Mouse (Mus musculus) frontal cortex, adult 2 months (tissue): ENCODE data around the gene Pde8a. TPM values are rescaled to one million over a fixed set of nuclear protein-coding genes. Genes with fewer than 3 reads are reported as not detected.

Experiments
- DNase-seq, 2 experiments: peaks; one replicate each; pipeline ENCODE4 v3.0.0; 2022; ENCODE audit warnings: low spot score in 1 of 2; ENCODE audit errors: extremely low spot score in 1 of 2
- polyA plus RNA-seq: library from polyadenylated mRNA; depleted of rRNA; stranded (reverse); fragments of >200 nt; gene quantifications from 2 replicates; pipeline ENCODE4 v1.2.3, GENCODE M21; 2012

Pde8a gene
- polyA plus RNA-seq, 1 experiment: 9.5 TPM

DNA sequence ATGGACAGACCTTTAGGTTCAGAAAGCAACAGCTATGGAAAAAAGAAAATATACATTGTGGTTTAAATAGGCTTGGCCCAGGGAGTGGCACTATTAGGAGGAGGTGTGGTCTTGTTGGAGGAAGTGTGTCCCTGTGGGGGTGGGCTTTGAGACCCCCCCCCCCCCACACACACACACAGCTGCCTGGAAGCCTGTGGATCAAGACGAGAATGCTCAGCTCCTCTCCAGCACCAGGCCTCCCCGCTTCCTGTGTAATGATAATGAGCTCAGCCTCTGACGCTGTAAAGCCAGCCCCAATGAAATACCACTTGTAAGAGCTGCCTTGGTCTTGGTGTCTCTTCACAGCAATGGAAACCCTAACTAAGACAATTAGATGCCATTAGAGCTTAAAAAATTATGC, 117.4 kb downstream of the Pde8a start:
- no peak for DNase-seq

DNA sequence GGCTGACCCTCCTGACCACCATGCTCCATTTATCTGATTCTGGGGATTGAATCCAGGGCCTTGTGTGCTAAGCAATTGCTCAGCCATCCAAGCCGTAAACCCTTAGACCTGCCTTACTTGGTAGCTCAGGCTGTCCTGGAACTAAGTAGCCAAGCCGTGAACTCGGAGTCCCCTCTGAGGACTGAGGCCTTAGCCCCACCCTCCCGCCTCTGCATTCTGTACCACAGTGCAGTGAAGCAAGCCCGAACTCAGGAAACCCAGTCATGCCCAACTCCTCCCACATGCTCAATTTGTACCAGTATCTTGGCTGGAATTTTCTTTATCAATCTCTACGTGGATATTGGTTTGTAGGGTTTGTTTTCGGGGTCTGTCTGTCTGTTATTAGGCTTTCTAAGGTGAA, 118.5 kb downstream of the Pde8a start:
- DNase-seq: no peak

DNA sequence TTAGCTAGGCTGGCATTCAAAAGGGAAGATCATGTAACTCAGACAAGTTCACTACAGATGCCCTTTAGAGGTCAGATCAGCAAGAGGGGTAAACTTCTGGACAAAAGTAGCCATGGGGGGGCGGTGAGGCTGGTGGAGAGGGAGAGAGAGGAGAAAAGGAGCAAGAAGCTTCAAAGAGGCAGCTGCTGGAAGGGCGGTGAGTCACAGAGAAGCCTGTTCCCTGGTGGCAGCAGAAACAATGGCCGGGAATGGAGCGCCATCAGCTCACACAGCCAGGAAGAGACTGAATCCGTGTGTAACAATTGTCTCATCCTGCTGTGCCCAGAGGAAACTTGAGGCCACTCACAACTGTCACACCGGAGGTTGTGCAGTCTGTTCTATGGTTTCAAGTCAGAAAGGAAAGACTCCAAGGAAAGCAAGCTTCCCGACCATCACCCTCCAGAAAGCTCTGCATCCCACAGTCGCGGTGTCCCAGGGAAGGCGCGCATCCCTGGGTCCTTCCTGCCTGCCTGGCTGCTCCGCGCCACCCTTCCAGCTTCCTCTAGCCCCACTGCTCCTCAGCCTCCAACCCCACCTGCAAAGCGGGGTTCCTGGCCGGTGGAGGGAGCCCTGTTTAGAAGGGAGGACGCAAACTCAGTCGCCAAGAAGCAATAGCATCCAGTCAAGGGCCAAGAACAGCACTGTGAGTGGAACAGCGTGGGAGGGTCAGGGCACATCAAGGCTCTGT, 122.5 kb downstream of the Pde8a start:
- DNase-seq: peak in 1 of 2 experiments; percentile 40

DNA sequence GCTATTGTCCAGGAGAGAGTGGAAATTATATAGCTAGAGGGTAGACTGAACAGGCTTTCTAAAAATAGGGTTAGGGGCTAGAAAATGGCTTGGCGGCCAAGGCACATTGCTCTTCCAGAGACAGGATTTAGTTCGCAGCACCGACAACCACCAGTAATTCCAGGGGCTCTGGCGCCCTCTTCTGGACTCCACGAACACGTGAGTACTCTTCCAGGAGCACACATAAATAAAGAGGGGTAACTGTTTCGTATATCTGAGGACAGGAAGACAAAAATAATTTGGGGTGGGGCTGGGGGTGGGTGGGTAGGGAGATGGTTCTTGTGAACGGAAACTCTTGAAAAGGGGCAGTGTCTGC, 123.0 kb downstream of the Pde8a start:
- DNase-seq: peak in 1 of 2 experiments; percentile 56

GRCm38 (mm10) chr7:81337785-81338521, 124.6 kb downstream of the Pde8a start:
- DNase-seq: no peak

GRCm38 (mm10) chr7:81338522-81338873, 125.1 kb downstream of the Pde8a start:
- no peak for DNase-seq

DNA sequence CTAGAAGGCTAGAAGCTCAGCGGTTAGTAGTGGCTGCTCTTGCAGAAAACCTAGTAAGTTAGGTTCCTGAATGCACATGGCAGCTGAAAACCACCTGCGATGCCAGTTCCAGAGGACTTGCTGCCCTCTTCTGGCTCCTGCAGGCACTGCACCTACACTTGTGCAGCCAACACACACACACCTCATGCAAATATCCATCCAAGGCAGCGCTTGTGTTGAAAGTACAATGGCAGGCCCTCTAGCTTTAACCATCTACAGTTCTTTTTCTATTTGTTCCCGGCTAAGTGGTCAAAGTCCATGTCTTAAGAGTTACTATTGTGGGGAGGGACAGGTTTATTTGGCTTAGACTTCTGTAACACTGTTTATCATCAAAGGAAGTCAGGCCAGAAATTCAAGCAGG, 126.4 kb downstream of the Pde8a start:
- DNase-seq: peak in 1 of 2 experiments; percentile 46

GRCm38 (mm10) chr7:81341563-81341962, 128.2 kb downstream of the Pde8a start:
- DNase-seq: peak in 1 of 2 experiments; percentile 65

DNA sequence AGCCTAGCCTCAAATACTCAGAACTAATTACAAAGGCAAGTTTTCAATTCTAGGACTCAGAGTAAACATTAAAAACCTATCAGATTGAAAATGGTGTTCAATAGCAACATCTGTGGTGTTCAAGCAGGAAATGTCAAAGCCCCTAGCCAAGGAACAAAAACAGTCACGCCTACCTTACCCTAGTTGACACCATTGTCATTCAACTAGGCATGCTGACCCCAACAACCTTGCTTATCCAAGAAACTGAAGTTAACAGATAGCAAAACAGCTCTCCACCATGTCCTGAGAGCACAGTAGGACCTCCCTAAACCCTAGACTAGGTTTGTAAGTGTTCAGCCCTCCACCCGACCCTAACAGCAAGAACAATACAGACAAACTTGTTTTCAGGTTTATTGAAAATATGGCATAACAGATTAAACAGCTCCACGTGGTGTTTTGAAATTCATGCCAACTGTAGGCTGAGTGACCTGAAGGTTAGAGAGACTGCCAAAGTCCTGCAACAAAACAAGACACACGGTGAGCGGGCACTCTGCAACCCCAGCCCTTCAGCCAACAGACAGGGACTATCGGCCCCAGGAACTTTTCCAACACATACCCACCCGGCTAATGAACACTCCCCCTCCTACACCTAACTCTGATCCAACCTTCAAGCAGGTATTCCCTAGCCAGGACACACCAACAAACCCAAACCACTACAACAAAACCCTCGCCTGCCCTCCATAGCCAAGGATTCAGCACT, 129.1 kb downstream of the Pde8a start:
- no peak for DNase-seq

- peak in 1 of 2 experiments; percentile 9 for DNase-seq
Observed at GRCm38 (mm10) chr7:81343316-81343715, 129.9 kb downstream of the Pde8a start.

- peak in 1 of 2 experiments; percentile 16 for DNase-seq
Observed at GRCm38 (mm10) chr7:81343831-81344230, 130.4 kb downstream of the Pde8a start.

DNA sequence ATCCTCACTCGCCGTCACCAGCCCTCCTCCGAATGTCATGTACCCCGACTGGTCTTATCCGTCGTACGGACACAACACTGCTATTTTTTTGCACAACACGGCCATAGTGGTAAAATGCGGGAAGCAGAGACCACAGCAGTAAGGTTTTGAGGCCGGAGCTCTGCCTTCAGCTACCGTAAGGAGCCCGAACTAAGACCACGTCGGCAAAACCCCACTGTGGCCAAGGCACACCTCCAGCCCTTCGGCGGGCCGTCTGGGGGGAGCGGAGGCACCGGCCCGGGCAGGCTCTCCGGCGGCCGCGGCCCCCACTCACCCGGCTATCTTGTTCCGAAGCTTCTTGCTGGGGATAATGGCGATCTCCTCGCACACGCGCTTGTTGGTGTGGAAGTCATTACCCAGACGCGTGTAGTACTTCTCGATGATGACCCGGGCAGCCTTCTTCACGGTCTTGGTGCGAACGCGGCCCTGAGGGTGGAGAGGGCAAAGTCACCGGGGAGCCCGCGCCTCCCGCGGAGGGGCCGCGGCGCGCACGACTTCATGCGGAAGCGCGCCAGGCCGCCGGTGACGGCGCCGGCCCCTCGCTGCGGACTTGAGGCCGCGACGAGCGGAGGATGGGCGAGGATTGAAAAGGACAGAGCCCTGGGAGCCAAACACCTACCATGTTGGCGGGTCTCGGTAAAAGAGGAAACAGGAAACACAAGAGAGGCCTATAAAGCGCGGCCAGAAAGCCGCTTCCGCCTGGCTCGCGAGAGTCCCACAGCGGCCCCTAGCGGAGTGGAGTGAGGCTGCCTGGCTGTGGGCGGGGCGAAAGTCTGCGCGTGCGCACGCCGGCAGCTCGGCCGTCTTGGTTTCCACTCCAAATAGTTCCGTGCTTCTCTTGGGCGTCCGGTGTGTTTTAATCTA, 131.4 kb downstream of the Pde8a start, which contains the start of gene Rps17:
Gene Rps17 (minus strand): TSS at position 711 of the 903 bp plus-strand sequence.
- peak; percentile 87 to 98 for DNase-seq

DNA sequence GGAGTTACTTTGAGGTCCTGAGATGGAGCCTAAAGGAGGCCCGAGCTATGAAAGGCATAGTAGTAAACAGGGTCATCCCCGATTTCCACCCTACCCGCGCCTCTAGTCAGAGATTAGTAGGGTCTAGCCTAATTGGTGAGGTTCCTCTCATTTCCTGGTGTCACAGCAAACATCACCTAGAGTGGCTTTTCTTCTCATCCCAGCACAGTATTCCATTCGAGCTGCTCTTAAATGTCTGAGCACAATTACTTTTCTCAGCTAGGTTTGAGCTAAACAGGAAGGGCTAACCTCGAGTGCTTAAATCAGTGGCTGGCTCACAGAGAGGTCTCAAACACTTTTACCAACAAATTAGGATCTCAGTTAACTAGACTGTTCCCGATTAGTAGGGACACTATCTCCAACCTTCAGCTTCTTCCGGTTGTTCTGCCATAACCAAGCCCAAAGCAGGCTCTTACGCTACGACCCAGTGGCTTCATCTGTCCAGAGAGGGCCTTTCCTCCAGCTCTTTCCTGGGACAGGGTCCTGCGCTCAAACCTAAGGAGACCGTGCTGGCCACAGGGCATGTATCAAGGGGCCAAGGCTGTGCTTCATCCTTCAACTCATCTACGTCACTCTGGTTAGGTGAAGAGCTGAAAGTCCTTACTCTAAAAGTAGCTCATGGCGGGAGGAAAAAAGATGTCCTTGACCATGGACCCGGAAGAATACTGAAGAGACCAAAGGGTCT, 132.2 kb downstream of the Pde8a start:
- DNase-seq: no peak

DNA sequence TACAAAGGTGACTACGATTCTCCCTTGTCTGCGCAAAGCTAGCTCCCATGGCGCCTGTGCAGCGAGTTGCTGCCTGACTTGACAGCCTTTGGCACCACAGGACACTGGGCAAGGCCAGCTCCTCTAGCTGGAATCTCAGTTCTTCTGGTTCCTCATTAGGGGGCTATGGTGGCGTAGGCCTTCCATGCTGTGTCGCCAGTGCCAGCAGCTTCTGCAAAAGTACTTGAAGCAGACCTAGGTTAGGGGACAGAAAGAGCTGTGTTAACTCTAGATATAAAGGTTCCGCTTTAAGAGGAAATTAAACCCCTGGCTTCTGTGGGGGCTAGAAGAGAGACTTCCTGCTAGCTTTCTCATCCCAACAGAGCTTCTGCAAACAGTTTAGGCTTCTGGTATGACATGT, 134.8 kb downstream of the Pde8a start:
- no peak for DNase-seq

DNA sequence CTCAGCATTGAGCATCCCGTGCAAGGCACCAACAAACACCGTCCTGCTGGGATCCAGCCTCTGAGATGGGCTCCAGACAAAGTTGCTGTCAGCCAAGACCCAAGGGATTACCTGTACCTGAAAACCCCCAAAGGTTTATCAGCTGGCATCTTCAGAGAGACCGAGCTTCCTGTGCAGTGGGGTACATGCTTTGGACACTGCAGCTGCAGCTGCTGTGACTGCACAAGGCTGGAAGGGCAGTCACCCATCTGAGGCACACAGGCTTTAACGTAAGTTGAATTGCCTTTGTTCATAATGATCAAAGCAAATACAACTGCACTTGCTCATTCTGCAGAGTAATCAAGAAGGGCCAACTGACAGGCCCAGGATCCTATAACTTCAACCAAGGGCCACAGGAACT, 138.4 kb downstream of the Pde8a start:
- no peak for DNase-seq

DNA sequence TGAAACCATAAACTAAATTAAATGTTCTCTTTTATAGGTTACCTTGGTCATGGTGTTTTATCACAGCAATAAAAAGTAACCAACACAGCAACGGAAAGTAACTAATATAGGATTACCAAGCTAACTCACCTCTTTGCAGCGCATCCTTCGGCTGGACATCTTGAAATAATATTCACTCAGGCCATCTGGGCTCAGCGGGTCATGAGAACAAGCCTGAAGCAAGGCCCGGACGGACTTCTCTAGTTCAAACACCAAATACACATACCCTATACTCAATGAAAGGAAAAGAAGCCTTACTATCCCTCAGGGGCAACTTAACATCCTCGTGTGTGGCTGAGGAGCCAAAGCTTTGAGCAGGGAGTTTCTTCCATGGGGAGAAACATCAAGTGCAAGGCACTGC, 142.3 kb downstream of the Pde8a start:
- no peak for DNase-seq

GRCm38 (mm10) chr7:81356360-81356759, 143.0 kb downstream of the Pde8a start:
- DNase-seq: no peak

GRCm38 (mm10) chr7:81356975-81357374, 143.6 kb downstream of the Pde8a start:
- DNase-seq: no peak

- peak in 1 of 2 experiments; percentile 21 for DNase-seq
Observed at GRCm38 (mm10) chr7:81367946-81368345, 154.6 kb downstream of the Pde8a start.

GRCm38 (mm10) chr7:81369724-81370123, 156.3 kb downstream of the Pde8a start:
- DNase-seq: peak; percentile 66 to 86
